Mouse (Mus musculus) large intestine, adult 2 months (tissue): ENCODE data around the gene Grin2a. TPM values are rescaled to one million over a fixed set of nuclear protein-coding genes. Genes with fewer than 3 reads are reported as not detected.

Source experiments
- DNase-seq: peaks from one replicate; pipeline ENCODE4 v3.0.0-alpha.2; 2012; ENCODE audit warnings: low read depth, low spot score
- WGBS: fragments of 180-500 bp; shearing (Covaris S2); methylation state at CpG from one replicate; pipeline ENCODE4 v1.1.7; 2018; 5-methylcytosine and 5-hydroxymethylcytosine counted together
- polyA plus RNA-seq: library from polyadenylated mRNA; depleted of rRNA; stranded (reverse); fragments of >200 nt; gene quantifications from 2 replicates; pipeline ENCODE4 v1.2.3, GENCODE M21; 2012; rRNA removed

Grin2a gene
- 0.76 and 1.7 TPM in 2 replicates for polyA plus RNA-seq

DNA sequence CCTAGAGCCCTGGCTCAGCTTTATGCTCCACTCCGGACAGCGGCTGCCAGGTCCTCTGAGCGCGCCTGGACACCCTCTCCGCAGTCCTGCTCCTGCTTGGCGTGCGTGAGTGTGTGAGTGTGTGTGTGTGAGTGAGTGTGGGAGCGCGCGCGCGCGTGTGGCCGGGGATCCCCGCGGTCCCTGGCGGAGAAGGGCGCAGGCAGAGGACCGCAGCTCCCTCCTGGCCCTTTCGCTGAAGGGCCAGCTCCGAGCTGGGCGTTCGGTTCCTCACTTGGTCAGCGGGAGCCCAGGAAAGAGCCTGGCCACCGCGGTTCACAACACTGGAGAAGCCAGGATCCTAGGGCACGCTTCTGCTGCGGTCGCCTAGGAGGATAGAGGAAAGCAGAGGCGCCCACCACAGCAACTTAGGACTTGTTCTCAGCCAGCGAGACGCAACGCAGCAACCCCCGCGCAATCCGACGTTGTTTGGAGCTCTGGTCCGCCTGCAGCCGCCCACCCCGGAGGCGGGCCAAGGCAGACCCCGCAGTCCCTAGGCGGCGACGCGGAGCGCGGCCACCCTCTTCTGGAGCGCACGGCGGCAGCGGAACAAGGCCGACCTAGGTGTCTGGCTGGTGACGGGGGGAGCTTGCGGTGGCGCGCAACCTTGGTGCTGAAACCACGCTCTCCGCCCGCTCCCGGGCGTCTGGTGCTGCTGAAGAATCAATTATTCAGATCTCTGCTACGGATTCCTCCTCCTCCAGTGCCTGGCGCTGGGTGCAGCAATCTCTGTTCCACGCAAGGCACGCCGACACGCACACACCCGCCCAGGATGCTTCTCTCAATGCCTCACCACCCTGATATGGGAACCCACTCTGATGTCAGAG, at the start of gene Grin2a:
TSS of gene Grin2a (minus strand) at position 610 of the 863 bp plus-strand sequence.
- DNase-seq, result no peak
- WGBS, result 2% methylated on average over 69 of the region's 69 CpGs

DNA sequence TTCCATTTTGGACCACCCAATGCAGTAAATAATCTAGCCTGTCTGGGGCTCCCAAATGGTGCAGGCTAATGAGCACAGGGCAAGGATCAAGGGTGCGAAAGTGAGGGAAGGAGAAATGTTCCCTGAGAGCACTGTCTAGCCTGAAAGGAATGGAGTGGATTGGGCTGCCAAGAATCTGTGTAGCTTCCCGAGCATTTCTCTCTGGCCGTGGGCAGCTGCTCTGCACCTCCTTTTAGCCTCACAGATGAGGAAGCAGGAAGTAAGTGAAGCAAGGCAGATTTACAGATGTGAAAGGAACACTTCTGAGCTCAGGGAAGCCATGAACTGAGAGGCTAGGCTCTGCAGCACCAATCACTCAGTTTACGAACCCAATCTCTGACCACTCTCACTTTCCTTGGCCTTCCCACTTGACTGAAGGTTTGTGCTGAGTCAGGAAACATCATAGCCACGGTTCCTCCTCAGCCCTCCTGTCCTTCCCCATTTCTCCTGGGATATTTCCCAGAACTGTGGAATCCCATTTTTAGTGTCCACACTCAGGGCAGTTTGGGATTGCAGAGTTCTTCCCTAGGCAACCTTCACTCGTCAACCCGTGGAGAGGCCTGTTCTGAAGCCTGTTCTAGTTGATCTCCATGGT, 40.3 kb upstream of the Grin2a start:
- 65% methylated on average over 7 of the region's 7 CpGs for WGBS
- DNase-seq, result no peak

- DNase-seq, result no peak
- WGBS, result 72% methylated on average over 4 of the region's 4 CpGs
Measured at GRCm38 (mm10) chr16:10033416-10033979, 38.1 kb upstream of the Grin2a start.

- DNase-seq, result no peak
Measured at GRCm38 (mm10) chr16:10031891-10032290, 36.5 kb upstream of the Grin2a start.

GRCm38 (mm10) chr16:10026741-10027140, 31.4 kb upstream of the Grin2a start:
- no peak for DNase-seq
- 71% methylated on average over 6 of the region's 6 CpGs for WGBS

DNA sequence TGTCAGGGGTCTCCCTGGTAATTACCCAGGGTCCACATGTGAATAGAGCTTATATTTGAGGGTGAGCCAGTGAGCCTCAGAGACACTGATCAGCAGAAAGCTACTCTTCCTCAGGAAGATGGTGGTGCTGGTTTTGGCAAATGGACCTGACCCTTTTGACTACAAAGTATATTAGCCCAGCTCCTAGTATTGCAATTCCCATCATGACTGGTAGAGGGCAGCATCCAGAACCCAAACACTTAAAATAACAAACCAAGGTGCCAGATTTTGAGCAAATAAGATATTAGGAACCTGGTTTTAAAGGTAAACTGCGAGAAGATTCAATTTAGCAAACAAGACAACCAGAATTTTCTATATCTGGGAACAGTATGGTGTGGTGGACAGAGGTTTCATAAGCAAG, 14.4 kb upstream of the Grin2a start:
- 43% methylated on average over 1 of the region's 1 CpGs for WGBS
- no peak for DNase-seq

GRCm38 (mm10) chr16:10005606-10006005, 10.2 kb upstream of the Grin2a start:
- WGBS, result 76% methylated on average over 5 of the region's 5 CpGs
- DNase-seq, result no peak

DNA sequence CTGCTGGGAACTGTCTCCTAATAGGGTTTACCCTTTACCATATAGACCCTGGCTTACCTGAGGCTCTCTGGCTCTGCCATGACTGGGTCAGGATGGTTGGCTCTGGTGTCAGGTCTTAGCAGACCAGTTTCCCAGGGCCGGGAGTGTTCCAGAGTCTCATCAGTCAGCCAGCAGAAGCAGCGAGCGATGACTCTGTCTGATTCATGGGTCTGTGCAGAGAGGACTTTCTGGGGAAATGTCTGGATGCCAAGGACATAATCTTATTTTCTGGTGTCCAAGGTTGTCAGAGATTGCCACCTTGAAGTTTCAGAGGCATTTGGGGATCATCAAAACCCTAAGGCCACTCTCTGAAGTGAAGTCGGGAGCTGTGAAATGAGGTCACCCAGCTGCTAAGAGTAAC, 8.7 kb upstream of the Grin2a start:
- no peak for DNase-seq
- WGBS, result 75% methylated on average over 4 of the region's 4 CpGs

DNA sequence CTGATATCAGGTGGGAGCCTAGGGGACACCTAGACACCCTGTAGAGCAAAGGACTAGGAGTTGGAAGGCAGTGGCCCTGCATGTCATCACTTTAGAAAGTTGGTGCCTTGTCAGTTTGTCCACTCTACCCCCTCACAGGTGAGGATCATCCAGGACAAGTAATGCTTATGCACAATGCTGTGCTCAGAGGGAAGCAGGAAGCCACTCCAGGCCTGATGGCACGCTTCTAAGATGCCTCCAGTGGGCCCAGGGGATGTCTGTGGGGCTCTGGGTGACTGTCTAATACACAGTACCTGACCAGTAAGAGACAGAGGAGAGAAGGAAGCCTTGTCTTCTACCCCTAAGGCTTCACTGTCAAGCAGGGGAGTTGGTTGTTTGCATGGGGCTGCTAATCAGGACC, 7.6 kb upstream of the Grin2a start:
- WGBS, result 27% methylated on average over 1 of the region's 1 CpGs
- no peak for DNase-seq

- WGBS, result 54% methylated on average over 1 of the region's 1 CpGs
Measured at GRCm38 (mm10) chr16:10001601-10002000, 6.2 kb upstream of the Grin2a start.

GRCm38 (mm10) chr16:9999926-10000325, 4.6 kb upstream of the Grin2a start:
- WGBS, result 66% methylated on average over 5 of the region's 5 CpGs
- DNase-seq, result no peak

More at GRCm38 (mm10) chr16:10001601-10002000, 6.2 kb upstream of the Grin2a start:
- DNase-seq, result no peak

- DNase-seq, result no peak
Measured at GRCm38 (mm10) chr16:9997931-9998330, 2.6 kb upstream of the Grin2a start.

DNA sequence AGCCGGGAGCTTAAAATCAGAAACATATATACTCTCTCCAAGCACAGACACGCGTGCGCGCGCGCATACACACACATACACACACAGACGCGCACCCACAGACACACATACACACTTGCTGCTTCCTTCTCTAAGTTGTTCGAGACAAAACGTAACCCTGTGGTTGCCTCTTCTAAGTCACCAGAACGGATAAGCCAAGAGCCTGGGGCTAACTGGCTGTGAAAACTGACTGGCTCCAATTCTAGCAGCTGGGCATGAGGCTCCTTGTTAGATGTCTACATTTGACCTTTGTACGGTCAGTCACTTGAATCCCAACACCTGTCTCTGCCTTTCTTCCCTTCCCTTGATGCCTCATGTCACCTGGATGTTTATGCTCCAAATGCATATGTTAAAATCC, 452 bp upstream of the Grin2a start:
- no peak for DNase-seq
- 25% methylated on average over 13 of the region's 13 CpGs for WGBS

DNA sequence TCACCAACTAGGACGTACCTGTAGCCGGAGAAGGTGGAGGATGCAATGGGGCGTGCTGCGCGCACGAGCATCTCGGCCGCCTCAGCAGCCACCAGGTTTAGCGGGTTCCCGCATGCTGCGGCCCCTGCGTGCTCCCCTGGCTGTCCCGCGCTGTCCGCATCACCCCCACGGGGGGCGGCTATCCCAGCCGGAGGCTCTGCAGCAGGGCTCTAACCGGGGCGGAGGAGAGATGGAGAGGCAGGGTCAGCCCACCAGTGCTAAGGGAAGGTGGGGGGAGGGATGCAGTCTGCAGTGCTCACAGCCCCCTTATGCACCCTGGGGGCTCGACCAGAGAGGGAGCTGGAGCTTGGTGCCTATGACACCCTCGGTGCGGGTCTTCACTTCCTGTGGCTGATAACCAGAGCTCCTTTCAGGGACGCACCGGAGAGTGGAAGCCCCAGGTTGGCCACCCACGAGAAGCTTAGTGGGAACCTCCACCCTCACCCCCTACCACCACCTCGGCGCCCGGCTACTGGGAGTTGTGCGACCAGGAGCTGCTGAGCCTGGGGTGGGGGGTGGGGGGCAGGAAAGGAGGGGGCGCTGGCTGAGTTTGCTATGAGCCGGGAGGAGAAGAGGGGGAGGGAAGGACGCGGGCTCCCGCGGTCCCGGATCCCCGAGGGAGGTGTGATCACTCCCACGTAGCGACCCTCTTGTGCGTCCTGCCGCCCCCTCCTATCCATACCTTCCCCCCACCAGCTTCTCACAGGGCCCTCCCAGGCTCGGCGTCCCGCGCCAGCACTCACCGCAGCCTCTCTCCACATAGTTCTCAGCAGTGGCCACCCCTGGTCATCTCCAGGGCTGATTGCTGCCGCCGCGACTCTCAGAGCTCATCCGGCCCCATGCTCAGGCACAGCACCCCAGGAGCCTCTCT, 1.1 kb downstream of the Grin2a start:
- WGBS, result 1% methylated on average over 51 of the region's 51 CpGs

GRCm38 (mm10) chr16:9993255-9994040, 1.9 kb downstream of the Grin2a start:
- DNase-seq, result no peak
- 4% methylated on average over 39 of the region's 39 CpGs for WGBS

More for the DNA sequence above, 1.1 kb downstream of the Grin2a start:
- DNase-seq, result no peak

DNA sequence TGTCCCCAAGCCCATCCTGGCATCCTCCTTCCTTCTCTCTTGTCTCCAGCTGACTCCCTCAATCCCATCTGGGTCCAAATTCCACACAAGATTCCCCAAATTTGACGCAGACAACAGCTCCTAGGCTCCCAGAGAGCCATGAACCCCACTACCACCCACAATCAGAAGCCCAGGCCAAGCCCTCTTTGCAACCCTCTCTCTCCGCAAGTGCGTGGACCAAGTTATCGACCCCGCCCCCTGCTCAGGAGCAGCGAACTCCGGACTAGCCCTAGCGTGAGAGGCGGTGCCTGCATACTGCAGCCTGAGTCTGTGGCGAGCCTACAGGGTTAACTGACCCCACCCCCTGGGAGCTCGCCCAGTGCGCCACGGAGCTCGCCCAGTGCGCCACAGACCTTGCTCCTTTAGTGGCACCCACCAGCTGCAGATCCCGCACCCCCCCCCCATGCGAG, 2.6 kb downstream of the Grin2a start:
- 3% methylated on average over 17 of the region's 17 CpGs for WGBS
- DNase-seq, result no peak

- 16% methylated on average over 34 of the region's 34 CpGs for WGBS
- no peak for DNase-seq
Measured at GRCm38 (mm10) chr16:9992076-9992772, 3.1 kb downstream of the Grin2a start.

DNA sequence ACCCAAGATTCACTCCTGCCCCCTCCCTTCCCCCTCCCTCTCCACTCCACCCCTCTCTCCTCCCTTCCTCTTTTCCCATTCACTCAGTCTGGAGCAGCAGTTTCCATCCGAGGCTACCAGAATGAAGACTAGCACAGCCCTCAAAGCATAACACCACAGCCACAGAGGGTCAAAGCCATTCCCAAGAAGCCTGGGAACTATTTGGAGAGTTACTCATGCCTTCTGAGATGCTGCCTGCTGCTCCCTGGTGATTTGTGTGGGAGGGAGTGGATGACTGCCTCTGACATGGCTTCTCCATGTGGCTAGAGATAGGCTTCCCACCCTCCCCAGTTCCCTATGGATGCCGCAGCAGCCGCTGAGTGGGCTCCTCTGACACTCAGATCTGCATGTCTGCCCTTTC, 10.3 kb downstream of the Grin2a start:
- DNase-seq, result no peak
- WGBS, result 59% methylated on average over 3 of the region's 3 CpGs
